Mouse (Mus musculus) heart, postnatal 0 days (tissue): ENCODE measurements around the gene Tpcn2.

ENCODE experiments used
- CTCF ChIP-seq: IDR thresholded peaks from 2 replicates; pipeline ENCODE4 v1.5.1; 2016; ENCODE audit warnings: antibody characterized with exemption, control low read depth, low read depth
- EP300 ChIP-seq: IDR thresholded peaks from 2 replicates; pipeline ENCODE4 v1.6.1; 2016; ENCODE audit warnings: antibody characterized with exemption, low read depth

DNA sequence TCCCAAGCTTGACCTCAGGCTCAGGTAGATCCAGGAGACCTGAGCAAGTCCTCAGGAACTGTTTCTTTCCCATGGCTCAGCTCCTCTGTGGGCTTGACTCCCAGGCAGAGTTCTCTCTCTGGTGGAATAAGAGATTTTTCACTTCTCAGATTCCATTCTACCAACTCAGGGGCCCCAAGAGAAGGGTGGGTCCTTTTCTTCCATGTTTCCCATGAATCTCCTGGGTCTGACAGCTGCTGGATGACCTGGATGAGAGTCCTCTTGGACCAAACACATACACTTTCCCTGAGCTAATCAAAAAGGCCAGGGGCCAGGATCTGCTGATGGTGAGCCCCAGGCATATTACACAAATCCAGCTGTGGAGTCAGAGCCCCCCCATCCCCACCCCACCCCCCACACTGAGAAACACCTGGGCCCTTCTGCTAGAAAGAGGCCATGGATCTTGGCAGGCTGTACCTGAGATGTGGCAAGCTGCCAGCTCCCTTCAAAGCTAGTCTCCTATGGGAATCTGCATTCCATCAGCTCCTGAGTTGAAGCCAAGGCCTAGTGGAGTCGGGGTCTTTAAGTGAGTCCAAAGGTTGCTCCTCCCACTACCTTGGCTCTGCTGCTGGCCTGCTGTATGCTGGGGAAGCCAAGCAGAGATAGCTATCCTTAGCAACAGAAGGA lies 48.7 kb upstream of the Tpcn2 start:
- TF ChIP-seq CTCF = no peak
- no peak for TF ChIP-seq EP300
